ENCODE assay signal across 19 mouse cellular contexts in genomic region chr5:143298391-143298790, GRCm38 (mm10). TPM values are rescaled to one million over a fixed set of nuclear protein-coding genes. Genes with fewer than 3 reads are reported as not detected.
DNase-seq lines count a peak whose midpoint lies in the region; ATAC-seq and TF ChIP-seq lines count a peak whose summit lies in the region.
"Had no signal": no experiment of that assay in that cellular context is flagged by ENCODE, and none has a peak within 500 bp of the region (broad histone marks: within the 10 kb centered on the region; RNA-seq: fewer than 3 reads in every experiment).

No protein-coding gene starts in this region.

- H3K36me3 ChIP-seq in liver, adult 2 months (ENCODE audit: control insufficient read depth, insufficient read depth, low read length), result no peaks in the 10 kb centered on the region
- peaks cover 53% of the 10 kb centered on the region for H3K36me3 ChIP-seq in liver, embryonic 12.5 days

- peaks cover under 1% of the 10 kb centered on the region; the same call in 1 of the 2 replicates for H3K27me3 ChIP-seq in cerebellum, adult 2 months (ENCODE audit: control insufficient read depth, insufficient read depth, low read length)
- H3K27me3 ChIP-seq in liver, adult 2 months (ENCODE audit: control insufficient read depth, insufficient read depth, low read length), result peaks cover 3% of the 10 kb centered on the region
- H3K27me3 ChIP-seq in liver, embryonic 12.5 days (replicated peaks), result peaks cover 15% of the 10 kb centered on the region

- ATAC-seq in cerebellum, adult (ENCODE audit: insufficient number of reproducible peaks, low FRiP score, low TSS enrichment), result no peak
- ATAC-seq in liver, embryonic 12.5 days, result no peak
- ATAC-seq: midbrain, embryonic 15.5 days had no signal

- DNase-seq in cerebellum, adult 2 months, result no peak
- DNase-seq in liver, adult 2 months (ENCODE audit: extremely low read depth, low read depth, low spot score), result no peak
- peak; percentile 39 for DNase-seq in A20 (ENCODE audit: low read depth, low spot score)
- DNase-seq in R1 (ENCODE audit: low read depth, low spot score), result peak; percentile 70
- DNase-seq in cerebellum, adult 8-10 months, result no peak
- no peak for DNase-seq in adrenal gland, adult 2 months
- DNase-seq: adrenal gland, postnatal 36 days; cerebellum, adult 9-11 months; layer of hippocampus, adult 9-11 months; left cerebral cortex, postnatal 4 days; spleen, adult 18-20 months; thymus, adult 18-20 months had no signal

- no peak overlapping the region for H3K4me3 ChIP-seq in cerebellum, adult 2 months (replicated peaks; ENCODE audit: insufficient read depth, low read depth, low read length)
- no peak overlapping the region for H3K4me3 ChIP-seq in liver, adult 2 months (ENCODE audit: insufficient read depth, low read depth, low read length)
- no peak overlapping the region for H3K4me3 ChIP-seq in liver, embryonic 12.5 days
- H3K4me3 ChIP-seq: heart, embryonic 12.5 days; hindbrain, embryonic 10.5 days; kidney, embryonic 15.5 days; midbrain, embryonic 15.5 days; neural tube, embryonic 12.5 days had no signal

- H3K27ac ChIP-seq in cerebellum, adult 2 months (ENCODE audit: insufficient read depth, low read length), result no peak overlapping the region
- H3K27ac ChIP-seq in liver, adult 2 months (replicated peaks; ENCODE audit: insufficient read depth, low read depth, low read length), result no peak overlapping the region
- no peak overlapping the region for H3K27ac ChIP-seq in liver, embryonic 12.5 days
- H3K27ac ChIP-seq: hindbrain, embryonic 10.5 days; kidney, embryonic 15.5 days; midbrain, embryonic 15.5 days; neural tube, embryonic 12.5 days had no signal

- no peak overlapping the region for H3K4me2 ChIP-seq in liver, embryonic 12.5 days
- H3K4me2 ChIP-seq: heart, embryonic 12.5 days; kidney, embryonic 15.5 days; midbrain, embryonic 15.5 days; neural tube, embryonic 12.5 days had no signal

- peaks cover 3% of the 10 kb centered on the region; the same call in 1 of the 2 replicates for H3K4me1 ChIP-seq in cerebellum, adult 2 months (ENCODE audit: control insufficient read depth, insufficient read depth, low read length)
- no peaks in the 10 kb centered on the region for H3K4me1 ChIP-seq in liver, adult 2 months (ENCODE audit: control insufficient read depth, insufficient read depth, low read length)
- peaks cover 1% of the 10 kb centered on the region; the same call in 1 of the 2 replicates for H3K4me1 ChIP-seq in liver, embryonic 12.5 days

- no peak for TF ChIP-seq POLR2A in cerebellum, adult 2 months (IDR thresholded peaks at IDR 0.05; ENCODE audit: borderline replicate concordance, insufficient read depth, low read length)
- no peak for TF ChIP-seq POLR2A in liver, adult 2 months (IDR thresholded peaks at IDR 0.05; ENCODE audit: extremely low read depth, insufficient read depth, low read length)

- H3K9ac ChIP-seq in liver, adult 2 months (ENCODE audit: low read depth, low read length), result no peak overlapping the region
- H3K9ac ChIP-seq in liver, embryonic 12.5 days, result no peak overlapping the region
- H3K9ac ChIP-seq: heart, embryonic 12.5 days; kidney, embryonic 15.5 days; midbrain, embryonic 15.5 days; neural tube, embryonic 12.5 days had no signal

- no peaks in the 10 kb centered on the region for H3K79me2 ChIP-seq in liver, adult 2 months (ENCODE audit: control insufficient read depth, insufficient read depth, low read length)

- TF ChIP-seq CTCF in cerebellum, adult 2 months (IDR thresholded peaks at IDR 0.05; ENCODE audit: borderline replicate concordance, insufficient read depth, low read depth, low read length), result peak; percentile 25; the same call in 1 of the 2 replicates
- TF ChIP-seq CTCF in liver, adult 2 months (IDR thresholded peaks at IDR 0.05; ENCODE audit: low read depth, low read length), result peak; percentile 54

- H3K9me3 ChIP-seq in liver, embryonic 12.5 days (replicated peaks), result no peaks in the 10 kb centered on the region
- H3K9me3 ChIP-seq: kidney, embryonic 15.5 days; midbrain, embryonic 15.5 days; neural tube, embryonic 12.5 days had no signal

- 91% methylated on average over 7 of the region's 7 CpGs for WGBS in cerebellum, adult 2 months
- WGBS in liver, adult 2 months, result 91% methylated on average over 7 of the region's 7 CpGs
- 82% methylated on average over 7 of the region's 7 CpGs for WGBS in liver, embryonic 12.5 days (ENCODE audit: insufficient replicate concordance)

RNA-seq across cellular contexts. Expression of gene Zfp853, which starts 5.0 kb away (rescaled TPM):
- polyA plus RNA-seq in cerebellum, adult 2 months (2012; rRNA removed), result 2.0 TPM in 2 replicates
- total RNA-seq in liver, adult 2 months (2014; rRNA removed), result 0.28 TPM in 1 of 2 replicates, not detected in the other
- 0.07 and 0.11 TPM in 2 replicates for polyA plus RNA-seq in liver, adult 2 months (2012; rRNA removed)
- not detected in 2 replicates for polyA plus RNA-seq in liver, embryonic 12.5 days (2016; fragmentation: Nextera tagmentation; extraction: Ambion mirVana)
- under 1 TPM; 0.17 to 0.31 TPM for total RNA-seq in adrenal gland, adult 2 months (2021)
- polyA plus RNA-seq in adrenal gland, adult 2 months (2012; rRNA removed), result 1.1 and 1.6 TPM in 2 replicates
- polyA plus RNA-seq: heart, embryonic 12.5 days; hindbrain, embryonic 10.5 days; neural tube, embryonic 12.5 days had no signal

RNA-seq across cellular contexts. Expression of gene E130309D02Rik, which starts 16.8 kb away (rescaled TPM):
- polyA plus RNA-seq in cerebellum, adult 2 months (2012; rRNA removed), result 17.0 and 17.8 TPM in 2 replicates
- total RNA-seq in liver, adult 2 months (2014; rRNA removed), result 4.3 and 6.8 TPM in 2 replicates
- polyA plus RNA-seq in liver, adult 2 months (2012; rRNA removed), result 12.8 and 14.8 TPM in 2 replicates
- polyA plus RNA-seq in liver, embryonic 12.5 days (2016; fragmentation: Nextera tagmentation; extraction: Ambion mirVana), result 43.6 and 44.8 TPM in 2 replicates
- 10 to 100 TPM; 25.6 to 36.4 TPM for total RNA-seq in adrenal gland, adult 2 months (2021)
- 46.5 and 54.9 TPM in 2 replicates for polyA plus RNA-seq in adrenal gland, adult 2 months (2012; rRNA removed)

RNA-seq across cellular contexts. Expression of gene Zfp316, which starts 28.6 kb away (rescaled TPM):
- 14.1 and 14.7 TPM in 2 replicates for polyA plus RNA-seq in cerebellum, adult 2 months (2012; rRNA removed)
- total RNA-seq in liver, adult 2 months (2014; rRNA removed), result 1.9 and 2.4 TPM in 2 replicates
- polyA plus RNA-seq in liver, adult 2 months (2012; rRNA removed), result 1.9 and 2.3 TPM in 2 replicates
- polyA plus RNA-seq in liver, embryonic 12.5 days (2016; fragmentation: Nextera tagmentation; extraction: Ambion mirVana), result 0.78 and 1.0 TPM in 2 replicates
- total RNA-seq in adrenal gland, adult 2 months (2021), result 1 to 10 TPM; 4.6 to 9.8 TPM
- polyA plus RNA-seq in adrenal gland, adult 2 months (2012; rRNA removed), result 21.0 and 25.5 TPM in 2 replicates

RNA-seq across cellular contexts. Expression of gene Zdhhc4, which starts 30.7 kb away (rescaled TPM):
- polyA plus RNA-seq in cerebellum, adult 2 months (2012; rRNA removed), result 68.3 and 69.7 TPM in 2 replicates
- total RNA-seq in liver, adult 2 months (2014; rRNA removed), result 13.0 and 14.0 TPM in 2 replicates
- polyA plus RNA-seq in liver, adult 2 months (2012; rRNA removed), result 37.9 and 42.5 TPM in 2 replicates
- 41.9 and 42.9 TPM in 2 replicates for polyA plus RNA-seq in liver, embryonic 12.5 days (2016; fragmentation: Nextera tagmentation; extraction: Ambion mirVana)
- total RNA-seq in adrenal gland, adult 2 months (2021), result 10 to 100 TPM; 52.8 to 60.8 TPM
- polyA plus RNA-seq in adrenal gland, adult 2 months (2012; rRNA removed), result 95.2 and 110 TPM in 2 replicates

RNA-seq across cellular contexts. Expression of gene Grid2ip, which starts 58.7 kb away (rescaled TPM):
- polyA plus RNA-seq in cerebellum, adult 2 months (2012; rRNA removed), result 38.5 and 52.1 TPM in 2 replicates
- total RNA-seq in liver, adult 2 months (2014; rRNA removed), result not detected in 2 replicates
- 0.13 TPM in 1 of 2 replicates, not detected in the other for polyA plus RNA-seq in liver, adult 2 months (2012; rRNA removed)
- 0.04 TPM in 1 of 2 replicates, not detected in the other for polyA plus RNA-seq in liver, embryonic 12.5 days (2016; fragmentation: Nextera tagmentation; extraction: Ambion mirVana)
- total RNA-seq in adrenal gland, adult 2 months (2021), result under 1 TPM; 0.24 to 0.29 TPM
- polyA plus RNA-seq in adrenal gland, adult 2 months (2012; rRNA removed), result 0.40 and 1.1 TPM in 2 replicates

Comparison
In these comparisons a context has a peak if more than half of its experiments do, and no peak if none do; other contexts are left out.
1. DNase-seq: peak in A20 (single experiment) and R1 (single experiment); none in cerebellum, adult 2 months (0 of 2), liver, adult 2 months (single experiment), cerebellum, adult 8-10 months (single experiment) and adrenal gland, adult 2 months (single experiment).